Mouse (Mus musculus): ENCODE measurements around the gene Sidt2. TPM values are rescaled to one million over a fixed set of nuclear protein-coding genes. Genes with fewer than 3 reads are reported as not detected.

The Sidt2 gene
- total and polyA plus RNA-seq, 2 experiments from 2014 or later = 31.4 to 78.4 TPM

GRCm38 (mm10) chr9:45942464-45942863 is 12.6 kb downstream of the Sidt2 start:
- H3K36me3 ChIP-seq (replicated peaks; ENCODE audit: control insufficient read depth, insufficient read depth, low read length) = peaks cover 80% of the 10 kb centered on the region
- WGBS = 91% methylated on average over 16 of the region's 16 CpGs
- H3K4me1 ChIP-seq (ENCODE audit: control insufficient read depth, insufficient read depth) = no peaks in the 10 kb centered on the region
- DNase-seq (ENCODE audit: low spot score) = no peak
- no peak overlapping the region for H3K27ac ChIP-seq (ENCODE audit: low read depth)
- no peak overlapping the region for H3K4me3 ChIP-seq (ENCODE audit: low read depth, low read length)
- no peak overlapping the region for H3K9ac ChIP-seq (replicated peaks; ENCODE audit: low read depth, low read length)
- no peaks in the 10 kb centered on the region for H3K27me3 ChIP-seq (ENCODE audit: control insufficient read depth, insufficient read depth, low read length)
- no peak overlapping the region for H3K4me2 ChIP-seq (ENCODE audit: low read depth, low read length)
- TF ChIP-seq EP300 (IDR thresholded peaks at IDR 0.05; ENCODE audit: low read depth) (no peak), CTCF (IDR thresholded peaks at IDR 0.05; ENCODE audit: low read depth) (no peak)
- H3K9me3 ChIP-seq (replicated peaks; ENCODE audit: control insufficient read depth, low read length) = no peaks in the 10 kb centered on the region
- ATAC-seq (ENCODE audit: insufficient read depth, low read depth) = no peak

GRCm38 (mm10) chr9:45941329-45941888 is 13.6 kb downstream of the Sidt2 start:
- Histone ChIP-seq H3K27ac (ENCODE audit: low read depth) (no peak overlapping the region), H3K4me2 (ENCODE audit: low read depth, low read length) (no peak overlapping the region), H3K27me3 (ENCODE audit: control insufficient read depth, insufficient read depth, low read length) (no peaks in the 10 kb centered on the region), H3K36me3 (replicated peaks; ENCODE audit: control insufficient read depth, insufficient read depth, low read length) (peaks cover 70% of the 10 kb centered on the region), H3K4me1 (ENCODE audit: control insufficient read depth, insufficient read depth) (no peaks in the 10 kb centered on the region), H3K9ac (replicated peaks; ENCODE audit: low read depth, low read length) (no peak overlapping the region), H3K9me3 (replicated peaks; ENCODE audit: control insufficient read depth, low read length) (no peaks in the 10 kb centered on the region), H3K4me3 (ENCODE audit: low read depth, low read length) (no peak overlapping the region)
- DNase-seq (ENCODE audit: low spot score) = no peak
- no peak; the same call in 1 of the 2 replicates for ATAC-seq (ENCODE audit: insufficient read depth, low read depth)
- WGBS = 61% methylated on average over 18 of the region's 18 CpGs
- TF ChIP-seq EP300 (IDR thresholded peaks at IDR 0.05; ENCODE audit: low read depth) (no peak), CTCF (IDR thresholded peaks at IDR 0.05; ENCODE audit: low read depth) (no peak)

- no peak for DNase-seq (ENCODE audit: low spot score)
- TF ChIP-seq CTCF (IDR thresholded peaks at IDR 0.05; ENCODE audit: low read depth) (no peak), EP300 (IDR thresholded peaks at IDR 0.05; ENCODE audit: low read depth) (no peak)
- Histone ChIP-seq H3K4me2 (ENCODE audit: low read depth, low read length) (no peak overlapping the region), H3K4me1 (ENCODE audit: control insufficient read depth, insufficient read depth) (0 out of 2 replicates have a peak, but pooled peaks cover 3% of the 10 kb centered on the region), H3K36me3 (replicated peaks; ENCODE audit: control insufficient read depth, insufficient read depth, low read length) (peaks cover 54% of the 10 kb centered on the region), H3K9ac (replicated peaks; ENCODE audit: low read depth, low read length) (no peak overlapping the region), H3K27me3 (ENCODE audit: control insufficient read depth, insufficient read depth, low read length) (no peaks in the 10 kb centered on the region), H3K4me3 (ENCODE audit: low read depth, low read length) (no peak overlapping the region), H3K9me3 (replicated peaks; ENCODE audit: control insufficient read depth, low read length) (no peaks in the 10 kb centered on the region), H3K27ac (ENCODE audit: low read depth) (no peak overlapping the region)
- 92% methylated on average over 6 of the region's 6 CpGs for WGBS
- ATAC-seq (ENCODE audit: insufficient read depth, low read depth) = no peak
These were observed 15.3 kb downstream of the Sidt2 start for GRCm38 (mm10) chr9:45939794-45940193.

GRCm38 (mm10) chr9:45938952-45939637 is 16.0 kb downstream of the Sidt2 start:
- H3K9me3 ChIP-seq (replicated peaks; ENCODE audit: control insufficient read depth, low read length) = no peaks in the 10 kb centered on the region
- H3K9ac ChIP-seq (replicated peaks; ENCODE audit: low read depth, low read length) = no peak overlapping the region
- TF ChIP-seq CTCF (IDR thresholded peaks at IDR 0.05; ENCODE audit: low read depth) (no peak), EP300 (IDR thresholded peaks at IDR 0.05; ENCODE audit: low read depth) (no peak)
- no peak overlapping the region for H3K27ac ChIP-seq (ENCODE audit: low read depth)
- ATAC-seq (ENCODE audit: insufficient read depth, low read depth) (no peak), DNase-seq (ENCODE audit: low spot score) (no peak)
- WGBS = 71% methylated on average over 15 of the region's 15 CpGs
- 0 out of 2 replicates have a peak, but pooled peaks cover 3% of the 10 kb centered on the region for H3K4me1 ChIP-seq (ENCODE audit: control insufficient read depth, insufficient read depth)
- H3K36me3 ChIP-seq (replicated peaks; ENCODE audit: control insufficient read depth, insufficient read depth, low read length) = peaks cover 47% of the 10 kb centered on the region
- H3K4me2 ChIP-seq (ENCODE audit: low read depth, low read length) = no peak overlapping the region
- H3K4me3 ChIP-seq (ENCODE audit: low read depth, low read length) = no peak overlapping the region
- no peaks in the 10 kb centered on the region for H3K27me3 ChIP-seq (ENCODE audit: control insufficient read depth, insufficient read depth, low read length)

- Histone ChIP-seq H3K9ac (replicated peaks; ENCODE audit: low read depth, low read length) (no peak overlapping the region), H3K4me2 (ENCODE audit: low read depth, low read length) (no peak overlapping the region), H3K9me3 (replicated peaks; ENCODE audit: control insufficient read depth, low read length) (no peaks in the 10 kb centered on the region), H3K27me3 (ENCODE audit: control insufficient read depth, insufficient read depth, low read length) (no peaks in the 10 kb centered on the region), H3K4me3 (ENCODE audit: low read depth, low read length) (no peak overlapping the region), H3K27ac (ENCODE audit: low read depth) (peak overlapping the region; percentile 9; the same call in 1 of the 2 replicates), H3K4me1 (ENCODE audit: control insufficient read depth, insufficient read depth) (peaks cover 4% of the 10 kb centered on the region), H3K36me3 (replicated peaks; ENCODE audit: control insufficient read depth, insufficient read depth, low read length) (peaks cover 37% of the 10 kb centered on the region)
- ATAC-seq (ENCODE audit: insufficient read depth, low read depth) = no peak; the same call in 1 of the 2 replicates
- no peak for TF ChIP-seq CTCF (IDR thresholded peaks at IDR 0.05; ENCODE audit: low read depth)
- no peak for TF ChIP-seq EP300 (IDR thresholded peaks at IDR 0.05; ENCODE audit: low read depth)
- no peak for DNase-seq (ENCODE audit: low spot score)
- 71% methylated on average over 8 of the region's 8 CpGs for WGBS
These were observed 17.0 kb downstream of the Sidt2 start for GRCm38 (mm10) chr9:45938088-45938487.

Data from heart, postnatal 0 days (tissue).